Mouse (Mus musculus) stomach, postnatal 0 days (tissue): ENCODE results near the gene Eid3.
A peak's percentile ranks its signal among the peaks of the same experiment; 100 is the strongest.

Experiments
- CTCF ChIP-seq: IDR thresholded peaks from 2 replicates; pipeline ENCODE4 v1.5.1; 2016; ENCODE audit warnings: antibody characterized with exemption, low read depth, mild to moderate bottlenecking, moderate library complexity
- EP300 ChIP-seq: optimal IDR thresholded peaks from 2 replicates; pipeline ENCODE3; 2016; ENCODE audit warnings: antibody characterized with exemption

- peak; percentile 97 for TF ChIP-seq CTCF
- TF ChIP-seq EP300 = no peak
Measured at GRCm38 (mm10) chr10:82901436-82901835, 35.0 kb downstream of the Eid3 start.
